Mouse (Mus musculus) intestine, postnatal 0 days (tissue): Measurements from ENCODE around the gene Gm49403. TPM values are rescaled to one million over a fixed set of nuclear protein-coding genes. Genes with fewer than 3 reads are reported as not detected.

Source experiments
- ATAC-seq: fragments of 200-750 bp; cut with Nextera tagmentation; 2 replicates; pipeline ENCODE4 v1.8.0; 2017; ENCODE audit warnings: mild to moderate bottlenecking, moderate TSS enrichment, moderate library complexity
- H3K27ac ChIP-seq: fragments of 300-500 bp; sonication (generic); 2 replicates; pipeline ENCODE4 v1.5.1; 2014; ENCODE audit warnings: mild to moderate bottlenecking, low read depth, low read length, moderate library complexity
- H3K27me3 ChIP-seq: fragments of 300-500 bp; sonication (generic); replicated peaks from 2 replicates; pipeline ENCODE4 v1.6.1; 2014; ENCODE audit warnings: low read length, mixed read lengths; ENCODE audit not compliant: control insufficient read depth, insufficient read depth
- H3K36me3 ChIP-seq: fragments of 300-500 bp; sonication (generic); 2 replicates; pipeline ENCODE4 v1.6.1; 2014; ENCODE audit warnings: mild to moderate bottlenecking, moderate library complexity; ENCODE audit not compliant: control insufficient read depth, insufficient read depth
- H3K4me1 ChIP-seq: fragments of 300-500 bp; sonication (generic); replicated peaks from 2 replicates; pipeline ENCODE4 v1.6.1; 2014; ENCODE audit warnings: antibody characterized with exemption, low read length, mixed read lengths; ENCODE audit not compliant: control insufficient read depth, insufficient read depth
- H3K4me2 ChIP-seq: fragments of 300-500 bp; sonication (generic); replicated peaks from 2 replicates; pipeline ENCODE4 v1.6.1; 2014; ENCODE audit warnings: low read depth, mild to moderate bottlenecking, moderate library complexity
- H3K4me3 ChIP-seq: fragments of 300-500 bp; sonication (generic); 2 replicates; pipeline ENCODE4 v1.5.1; 2014; ENCODE audit warnings: low read depth, low read length
- H3K9ac ChIP-seq: fragments of 300-500 bp; sonication (generic); 2 replicates; pipeline ENCODE4 v1.6.1; 2014; ENCODE audit warnings: mild to moderate bottlenecking, low read depth, low read length
- H3K9me3 ChIP-seq: fragments of 300-500 bp; sonication (generic); 2 replicates; pipeline ENCODE4 v1.6.1; 2016; ENCODE audit warnings: mixed run types; ENCODE audit not compliant: control insufficient read depth
- CTCF ChIP-seq: sonication (generic); IDR thresholded peaks from 2 replicates; pipeline ENCODE4 v1.5.1; 2016; ENCODE audit warnings: low read depth, mild to moderate bottlenecking, control low read depth, antibody characterized with exemption, moderate library complexity
- WGBS: fragments of 180-500 bp; shearing (Covaris S2); extraction: QIAGEN DNeasy Blood & Tissue Kit; methylation state at CpG from one replicate; pipeline ENCODE4 v1.1.7; 2014; 5-methylcytosine and 5-hydroxymethylcytosine counted together
- polyA plus RNA-seq: library from polyadenylated mRNA; unstranded; fragments of >200 nt; fragmentation: Nextera tagmentation; extraction: Ambion mirVana; gene quantifications from 2 replicates; pipeline ENCODE4 v1.2.1, GENCODE M21; 2015

Gm49403 gene
- polyA plus RNA-seq, 1 experiment from 2014 or later, result not detected

DNA sequence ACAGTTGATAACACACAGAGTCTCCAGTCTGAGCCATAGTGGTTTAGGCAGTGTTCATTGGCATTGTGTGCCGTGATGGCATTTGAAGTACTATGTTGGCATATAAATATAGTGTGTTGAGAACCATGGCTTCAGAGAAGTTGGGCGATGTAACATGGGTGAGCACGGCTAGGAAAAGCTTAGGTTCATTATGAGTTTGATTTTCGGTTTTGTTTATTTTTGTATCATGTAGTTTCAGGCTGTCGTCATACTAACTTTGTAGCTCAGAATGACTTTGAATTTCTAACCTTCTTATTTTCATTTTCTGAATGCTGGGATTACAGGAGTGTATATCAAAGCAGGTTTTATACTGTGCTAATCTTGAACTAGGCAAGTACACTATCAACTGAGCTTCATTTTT lies 19.7 kb downstream of the Gm49403 start:
- no peaks in the 10 kb centered on the region for H3K4me1 ChIP-seq
- 95% methylated on average over 5 of the region's 5 CpGs for WGBS
- no peak overlapping the region for H3K27ac ChIP-seq
- no peak overlapping the region for H3K4me2 ChIP-seq
- TF ChIP-seq CTCF, result no peak
- no peaks in the 10 kb centered on the region for H3K9me3 ChIP-seq
- no peak for ATAC-seq
- H3K27me3 ChIP-seq, result no peaks in the 10 kb centered on the region
- peaks cover 55% of the 10 kb centered on the region for H3K36me3 ChIP-seq
- no peak overlapping the region for H3K4me3 ChIP-seq
- H3K9ac ChIP-seq, result no peak overlapping the region

DNA sequence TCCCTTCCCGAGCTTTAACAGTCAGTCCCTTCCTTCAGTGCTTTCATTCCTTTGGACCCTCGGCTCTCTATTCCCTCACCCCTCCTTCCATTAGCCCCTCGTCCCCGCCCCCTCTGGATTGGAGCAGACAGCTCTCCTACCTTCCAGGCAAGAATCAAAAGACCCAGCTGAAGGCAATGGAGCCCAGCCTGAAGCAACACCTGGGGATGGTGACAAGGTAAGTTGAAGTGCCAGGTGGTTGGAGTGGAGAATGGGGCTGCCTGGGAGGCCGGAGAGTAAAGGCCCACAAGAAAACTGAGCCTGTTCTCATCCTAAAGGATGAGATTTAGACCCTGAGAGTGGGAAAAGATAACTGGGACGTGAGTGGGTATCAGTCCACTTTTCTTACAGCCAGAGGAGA lies 24.8 kb downstream of the Gm49403 start:
- H3K4me2 ChIP-seq, result no peak overlapping the region
- no peaks in the 10 kb centered on the region for H3K27me3 ChIP-seq
- H3K27ac ChIP-seq, result no peak overlapping the region
- no peak for ATAC-seq
- no peak overlapping the region for H3K4me3 ChIP-seq
- WGBS, result 92% methylated on average over 6 of the region's 6 CpGs
- H3K9ac ChIP-seq, result no peak overlapping the region
- peaks cover 94% of the 10 kb centered on the region for H3K36me3 ChIP-seq
- H3K9me3 ChIP-seq, result no peaks in the 10 kb centered on the region
- no peak for TF ChIP-seq CTCF
- no peaks in the 10 kb centered on the region for H3K4me1 ChIP-seq

DNA sequence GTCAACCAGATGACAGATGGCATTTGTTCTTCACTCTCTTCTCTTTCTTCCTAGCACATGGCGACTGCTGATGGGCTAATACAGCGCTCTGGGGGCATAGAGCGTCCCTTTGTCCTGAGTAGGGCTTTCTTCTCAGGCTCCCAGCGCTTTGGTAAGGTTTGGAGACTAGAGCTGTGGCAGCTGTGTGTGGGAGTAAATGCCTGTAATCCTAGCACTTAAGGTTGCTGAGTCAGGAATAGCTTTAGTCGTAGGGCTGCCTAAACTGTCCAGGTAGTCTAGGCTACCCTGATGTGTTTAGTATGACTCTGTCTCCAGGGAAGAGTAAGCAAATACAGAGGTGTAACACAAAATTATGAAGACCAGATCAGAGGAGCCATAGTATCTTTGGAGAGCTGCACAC lies 28.1 kb downstream of the Gm49403 start:
- H3K27ac ChIP-seq, result no peak overlapping the region
- H3K27me3 ChIP-seq, result no peaks in the 10 kb centered on the region
- no peak overlapping the region for H3K9ac ChIP-seq
- H3K4me1 ChIP-seq, result no peaks in the 10 kb centered on the region
- no peaks in the 10 kb centered on the region for H3K9me3 ChIP-seq
- WGBS, result 93% methylated on average over 5 of the region's 5 CpGs
- no peak overlapping the region for H3K4me2 ChIP-seq
- H3K36me3 ChIP-seq, result peaks cover 100% of the 10 kb centered on the region
- ATAC-seq, result no peak
- no peak overlapping the region for H3K4me3 ChIP-seq
- no peak for TF ChIP-seq CTCF

DNA sequence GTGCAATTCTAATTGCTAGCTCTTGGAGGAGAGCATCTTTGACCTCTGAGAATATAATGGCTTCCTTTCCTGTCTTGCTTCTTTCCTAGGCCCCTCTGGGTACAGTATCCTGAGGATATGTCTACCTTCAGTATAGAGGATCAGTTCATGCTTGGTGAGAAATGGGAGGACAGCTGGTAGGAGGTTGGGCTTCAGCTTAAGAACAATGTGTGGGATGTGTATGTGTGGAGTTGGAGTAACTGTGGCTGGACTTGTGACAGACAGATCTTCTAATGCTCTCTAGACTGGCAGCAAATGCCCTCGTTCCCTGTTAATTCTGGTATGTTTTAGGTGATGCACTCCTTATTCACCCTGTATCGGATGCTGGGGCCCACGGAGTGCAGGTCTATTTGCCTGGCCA lies 30.5 kb downstream of the Gm49403 start:
- H3K27ac ChIP-seq, result no peak overlapping the region
- ATAC-seq, result no peak
- no peak overlapping the region for H3K4me3 ChIP-seq
- no peaks in the 10 kb centered on the region for H3K27me3 ChIP-seq
- no peak overlapping the region for H3K4me2 ChIP-seq
- no peak for TF ChIP-seq CTCF
- no peaks in the 10 kb centered on the region for H3K9me3 ChIP-seq
- H3K36me3 ChIP-seq, result peaks cover 76% of the 10 kb centered on the region
- H3K4me1 ChIP-seq, result no peaks in the 10 kb centered on the region
- H3K9ac ChIP-seq, result no peak overlapping the region
- WGBS, result 96% methylated on average over 3 of the region's 3 CpGs

DNA sequence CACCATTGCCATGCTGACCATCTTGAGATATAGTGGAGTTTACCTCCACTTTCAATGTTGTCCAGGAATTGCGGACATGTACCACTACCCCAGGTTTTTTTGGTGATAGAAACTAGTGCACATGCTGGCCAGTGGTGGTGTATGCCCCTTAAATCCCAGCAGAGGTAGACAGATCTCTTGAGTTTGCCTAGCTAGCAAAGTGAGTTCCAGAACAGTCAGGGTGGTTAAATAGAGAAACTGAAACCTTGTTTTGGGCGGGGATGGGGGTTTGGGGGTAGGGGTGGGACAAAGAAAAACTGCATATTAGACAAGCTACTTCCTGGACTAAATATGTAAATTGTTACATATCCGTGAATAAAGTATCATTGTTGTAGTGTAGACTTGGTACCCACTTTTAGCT lies 35.3 kb downstream of the Gm49403 start:
- no peak for TF ChIP-seq CTCF
- Histone ChIP-seq H3K9ac (no peak overlapping the region), H3K4me3 (no peak overlapping the region), H3K4me2 (no peak overlapping the region), H3K27ac (no peak overlapping the region), H3K27me3 (no peaks in the 10 kb centered on the region), H3K36me3 (peaks cover 38% of the 10 kb centered on the region), H3K9me3 (no peaks in the 10 kb centered on the region), H3K4me1 (0 out of 2 replicates have a peak, but pooled peaks cover 5% of the 10 kb centered on the region)
- 84% methylated on average over 3 of the region's 3 CpGs for WGBS
- no peak for ATAC-seq

DNA sequence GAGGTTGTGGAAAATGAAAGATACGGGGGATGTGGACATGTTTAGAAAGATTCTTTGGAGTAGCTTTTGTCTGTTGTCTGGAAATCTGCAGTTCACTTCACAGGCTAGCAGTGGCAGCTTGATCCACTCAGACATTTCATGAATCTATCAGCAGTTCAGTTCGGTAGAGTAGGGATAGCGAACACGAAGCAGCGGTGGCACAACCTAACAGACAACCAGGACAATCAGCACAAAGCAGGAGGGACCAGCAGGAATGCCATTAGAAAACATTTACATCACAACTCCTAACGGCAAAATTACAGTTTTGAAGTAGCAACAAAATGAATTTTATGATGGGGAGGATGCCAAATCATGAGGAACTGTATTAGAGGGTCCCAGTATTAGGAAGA lies 35.9 kb downstream of the Gm49403 start:
- Histone ChIP-seq H3K27ac (peak overlapping the region; percentile 92), H3K36me3 (peaks cover 31% of the 10 kb centered on the region), H3K9me3 (no peaks in the 10 kb centered on the region), H3K27me3 (no peaks in the 10 kb centered on the region), H3K4me2 (peak overlapping the region; percentile 83), H3K9ac (peak overlapping the region; percentile 68), H3K4me1 (0 out of 2 replicates have a peak, but pooled peaks cover 5% of the 10 kb centered on the region), H3K4me3 (peak overlapping the region; percentile 80)
- 66% methylated on average over 6 of the region's 6 CpGs for WGBS
- ATAC-seq, result no peak
- no peak for TF ChIP-seq CTCF

DNA sequence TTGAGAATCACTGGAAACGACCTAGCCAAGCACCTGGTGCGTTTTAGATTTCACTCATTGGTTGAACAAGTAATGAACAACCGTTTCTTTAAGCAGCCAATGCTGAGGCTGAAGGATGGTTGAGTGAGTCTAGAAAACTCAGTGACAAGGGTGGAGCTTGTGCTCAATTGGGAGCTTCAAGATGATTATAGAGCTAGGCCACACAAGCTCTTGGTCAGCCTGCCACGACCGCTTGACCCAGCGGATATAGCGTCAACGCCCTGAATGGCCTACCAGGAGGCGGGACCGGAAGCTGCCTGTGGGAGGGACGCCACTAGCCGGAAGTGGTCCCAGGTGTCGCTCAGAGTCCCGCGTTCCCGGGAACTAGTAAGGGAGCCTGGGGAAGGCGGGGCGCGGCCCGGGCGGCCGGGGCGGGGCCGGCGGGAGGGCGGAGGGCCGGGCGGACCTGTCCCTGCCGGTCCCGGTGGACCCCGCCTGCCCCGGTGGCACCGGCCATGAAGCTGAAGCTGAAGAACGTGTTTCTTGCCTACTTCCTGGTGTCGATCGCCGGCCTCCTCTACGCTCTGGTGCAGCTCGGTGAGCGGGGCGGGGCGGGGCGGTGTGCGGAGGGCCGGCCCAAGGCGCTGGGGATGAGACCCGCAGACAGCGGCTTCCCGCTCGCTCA lies 36.5 kb downstream of the Gm49403 start, which contains the start of gene B3gat3:
Gene B3gat3 (plus strand): TSS at position 302 of the 664 bp plus-strand sequence.
- no peaks in the 10 kb centered on the region for H3K27me3 ChIP-seq
- peak within 1 kb of the TSS; percentile 68 for H3K9ac ChIP-seq
- H3K27ac ChIP-seq, result peak within 1 kb of the TSS; percentile 92
- peak within 1 kb of the TSS; percentile 80 for H3K4me3 ChIP-seq
- no peak for TF ChIP-seq CTCF
- H3K9me3 ChIP-seq, result no peaks in the 10 kb centered on the region
- WGBS, result 3% methylated on average over 46 of the region's 50 CpGs
- 0 out of 2 replicates have a peak, but pooled peaks cover 5% of the 10 kb centered on the region for H3K4me1 ChIP-seq
- H3K36me3 ChIP-seq, result peaks cover 27% of the 10 kb centered on the region
- peak within 1 kb of the TSS; percentile 83 for H3K4me2 ChIP-seq
- peak; percentile 95 for ATAC-seq
